Mouse (Mus musculus): ENCODE results near the gene Mef2a. TPM values are rescaled to one million over a fixed set of nuclear protein-coding genes. Genes with fewer than 3 reads are reported as not detected.

Mef2a gene
- polyA plus RNA-seq, 1 experiment from 2014 or later, result 144 TPM

Other genes starting within 250 kb of the Mef2a start
- gene Lysmd4, start 150.3 kb downstream of the Mef2a start, polyA plus RNA-seq (2014; fragmentation: Nextera tagmentation; extraction: Ambion mirVana), result 12.3 and 13.8 TPM in 2 replicates